In genomic region chrX:12263834-12264233, GRCm38 (mm10) we compare ENCODE assay signal across 26 mouse cellular contexts.
"Had no signal": no experiment of that assay in that cellular context is flagged by ENCODE, and none has a peak within 500 bp of the region (broad histone marks: within the 10 kb centered on the region; RNA-seq: fewer than 3 reads in every experiment).

No protein-coding gene starts in this region.

- H3K9ac ChIP-seq: embryonic facial prominence, embryonic 12.5 days; embryonic facial prominence, embryonic 13.5 days; embryonic facial prominence, embryonic 15.5 days; forebrain, embryonic 12.5 days; forebrain, embryonic 13.5 days; forebrain, embryonic 15.5 days; forebrain, postnatal 0 days had no signal

- H3K4me1 ChIP-seq: embryonic facial prominence, embryonic 12.5 days; embryonic facial prominence, embryonic 13.5 days; embryonic facial prominence, embryonic 15.5 days; forebrain, embryonic 12.5 days; forebrain, embryonic 13.5 days; forebrain, embryonic 15.5 days had no signal

- ATAC-seq: forebrain, embryonic 13.5 days; forebrain, embryonic 14.5 days; forebrain, embryonic 15.5 days; forebrain, embryonic 16.5 days; forebrain, postnatal 0 days had no signal

- H3K27me3 ChIP-seq: embryonic facial prominence, embryonic 12.5 days; embryonic facial prominence, embryonic 15.5 days; forebrain, embryonic 12.5 days; forebrain, embryonic 13.5 days; forebrain, embryonic 15.5 days had no signal

- DNase-seq: cerebellum, adult 9-11 months; cerebellum, postnatal 10 days; cerebellum, postnatal 14 days; cerebellum, postnatal 25 days; cerebellum, postnatal 36 days; embryo, embryonic 11 days; forebrain, postnatal 0 days; gastrocnemius, adult 2 months; gastrocnemius, postnatal 10 days; gastrocnemius, postnatal 14 days; gastrocnemius, postnatal 25 days; gastrocnemius, postnatal 36 days; heart, adult 11 months; heart, adult 18-20 months; heart, adult 2 months had no signal

- H3K27ac ChIP-seq: embryonic facial prominence, embryonic 10.5 days; embryonic facial prominence, embryonic 13.5 days; embryonic facial prominence, embryonic 15.5 days; forebrain, embryonic 10.5 days; forebrain, embryonic 12.5 days; forebrain, embryonic 13.5 days; forebrain, embryonic 15.5 days; gastrocnemius, adult 2 months; heart, adult 2 months had no signal

- H3K4me3 ChIP-seq: embryonic facial prominence, embryonic 10.5 days; embryonic facial prominence, embryonic 12.5 days; embryonic facial prominence, embryonic 13.5 days; embryonic facial prominence, embryonic 15.5 days; erythroblast, embryonic 14.5 days; forebrain, embryonic 10.5 days; forebrain, embryonic 12.5 days; forebrain, embryonic 13.5 days; forebrain, embryonic 15.5 days; gastrocnemius, adult 2 months; heart, adult 2 months had no signal

- H3K36me3 ChIP-seq: embryonic facial prominence, embryonic 10.5 days; embryonic facial prominence, embryonic 12.5 days; embryonic facial prominence, embryonic 13.5 days; embryonic facial prominence, embryonic 15.5 days; forebrain, embryonic 10.5 days; forebrain, embryonic 12.5 days; forebrain, embryonic 15.5 days had no signal

- H3K9me3 ChIP-seq: embryonic facial prominence, embryonic 10.5 days; embryonic facial prominence, embryonic 12.5 days; embryonic facial prominence, embryonic 13.5 days; embryonic facial prominence, embryonic 15.5 days; forebrain, embryonic 10.5 days; forebrain, embryonic 12.5 days; forebrain, embryonic 13.5 days; forebrain, embryonic 15.5 days had no signal

- H3K4me2 ChIP-seq: embryonic facial prominence, embryonic 12.5 days; embryonic facial prominence, embryonic 13.5 days; embryonic facial prominence, embryonic 15.5 days; forebrain, embryonic 12.5 days; forebrain, embryonic 13.5 days; forebrain, embryonic 15.5 days had no signal
